Mouse (Mus musculus) liver, postnatal 0 days (tissue): Measurements from ENCODE around the gene Usp47.

Experiments used
- CTCF ChIP-seq: sonication (generic); IDR thresholded peaks from 2 replicates; pipeline ENCODE4 v1.5.1; 2016; ENCODE audit warnings: antibody characterized with exemption, low read depth
- EP300 ChIP-seq: IDR thresholded peaks from 2 replicates; pipeline ENCODE4 v1.6.1; 2016; ENCODE audit warnings: antibody characterized with exemption, low read depth, mild to moderate bottlenecking

- TF ChIP-seq CTCF: no peak
- TF ChIP-seq EP300: no peak
These were observed 104.7 kb downstream of the Usp47 start for GRCm38 (mm10) chr7:112127954-112128353.
